Mouse (Mus musculus) gastrocnemius, postnatal 25 days (tissue): Measurements from ENCODE around the gene Inf2. TPM values are rescaled to one million over a fixed set of nuclear protein-coding genes. Genes with fewer than 3 reads are reported as not detected.

Experiments used
- DNase-seq: peaks from one replicate; pipeline ENCODE4 v3.0.0; 2022
- long read RNA-seq, 2 experiments: library from polyadenylated mRNA; stranded (forward); transcript quantifications; one replicate each; pipeline ENCODE4 v2.0.0; 2021
- total RNA-seq, 2 experiments: library from RNA; stranded (reverse); gene quantifications; 1 replicate in 1 of 2; 2 replicates in 1 of 2; pipeline ENCODE4 v1.2.3; 2021

Gene Inf2
- 10 to 100 TPM; 10.3 to 10.9 TPM for total RNA-seq
- long read RNA-seq, experiment 1, partial matches to known transcripts, result 2 of 6 reads
- long read RNA-seq, experiment 1, other reads (novel, unspliced or antisense), result 4 of 6 reads
- long read RNA-seq, experiment 2, partial matches to known transcripts, result 1 of 5 reads
- long read RNA-seq, experiment 2, other reads (novel, unspliced or antisense), result 4 of 5 reads

DNA sequence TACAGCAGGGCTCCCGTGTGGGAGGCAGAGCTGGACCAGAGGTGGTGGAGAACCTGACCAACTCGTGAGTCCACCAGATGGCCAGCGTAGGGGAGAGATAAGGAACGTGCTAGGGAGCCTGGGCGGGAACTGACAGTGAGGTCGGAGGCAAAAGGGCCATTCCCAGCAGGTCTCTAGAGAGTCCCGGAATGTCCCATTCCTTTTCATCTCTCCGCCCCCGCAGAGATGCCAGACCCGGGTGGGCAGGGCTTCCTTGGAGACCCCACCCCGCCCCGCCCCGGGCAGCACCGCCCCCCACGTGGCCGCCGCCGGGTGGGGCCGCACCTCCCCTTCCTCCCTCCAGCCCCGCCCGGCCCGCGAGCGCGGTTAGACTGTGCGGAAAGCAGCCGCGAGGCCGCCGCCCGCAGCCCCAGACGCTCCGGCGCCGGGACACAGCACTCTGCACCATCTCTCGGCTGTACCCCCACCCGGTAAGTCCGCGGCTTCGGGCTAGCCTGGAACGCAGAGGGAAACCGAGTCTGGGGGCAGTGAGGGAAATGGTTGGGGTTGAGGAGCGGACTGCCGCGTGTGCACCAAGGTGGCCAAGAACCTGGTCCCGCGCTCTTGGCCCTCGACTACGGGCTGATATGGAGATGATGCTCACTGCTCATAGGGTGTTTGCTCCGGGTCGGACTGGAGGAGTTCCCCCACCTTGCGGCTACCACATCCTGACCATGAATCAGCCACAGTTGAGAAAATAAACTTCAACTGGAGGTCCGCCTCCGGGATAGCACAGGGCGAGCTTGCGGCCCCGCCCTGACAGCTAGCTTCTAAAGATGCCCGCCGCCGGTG is at the start of gene Inf2:
Inf2 (plus strand) TSS at position 359 of the 831 bp plus-strand sequence.
- peak; percentile 90 for DNase-seq

DNA sequence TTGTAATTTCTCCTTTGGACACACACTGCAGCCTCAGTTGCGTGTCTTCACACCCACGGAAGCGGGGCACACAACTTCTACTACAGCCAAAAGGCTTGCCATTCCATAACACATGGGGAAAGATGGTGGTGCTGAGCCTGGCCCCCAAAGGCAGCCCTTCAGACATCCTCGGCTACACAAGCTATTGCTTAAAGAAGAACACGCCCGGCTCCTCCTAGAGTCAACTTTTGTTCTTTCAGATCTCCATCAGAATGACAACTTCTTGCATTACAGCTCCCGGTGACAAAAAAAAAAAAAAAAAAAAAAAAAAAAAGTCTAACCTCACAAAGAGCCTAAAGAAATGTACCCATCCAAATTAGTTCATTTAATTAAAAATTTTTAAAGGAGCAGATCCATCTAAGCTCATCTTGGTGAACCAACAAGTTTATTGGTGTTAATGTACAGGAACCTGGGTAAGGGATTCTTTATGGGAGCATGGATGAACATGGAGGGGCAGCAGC is 49.1 kb upstream of the Inf2 start:
- no peak for DNase-seq

DNA sequence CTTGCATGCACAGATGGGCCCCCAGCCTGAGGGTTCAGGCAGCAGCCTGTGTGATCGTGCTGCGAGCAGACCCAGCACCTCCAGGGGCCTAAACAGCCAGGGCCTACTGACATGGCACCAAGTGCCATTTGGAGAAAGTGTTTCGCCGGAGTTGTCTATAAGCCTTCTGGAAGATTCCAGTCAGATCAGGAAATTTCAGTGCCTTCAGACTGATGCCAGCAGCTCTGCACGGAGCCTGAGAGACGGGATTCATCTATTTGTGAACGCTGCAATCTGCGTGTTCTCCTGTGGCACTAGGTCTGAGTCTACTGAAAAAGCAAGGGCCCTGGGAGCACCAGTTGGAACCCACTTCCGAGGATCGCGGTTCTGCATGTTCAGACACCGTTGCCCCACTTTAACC is 48.3 kb upstream of the Inf2 start:
- no peak for DNase-seq

DNA sequence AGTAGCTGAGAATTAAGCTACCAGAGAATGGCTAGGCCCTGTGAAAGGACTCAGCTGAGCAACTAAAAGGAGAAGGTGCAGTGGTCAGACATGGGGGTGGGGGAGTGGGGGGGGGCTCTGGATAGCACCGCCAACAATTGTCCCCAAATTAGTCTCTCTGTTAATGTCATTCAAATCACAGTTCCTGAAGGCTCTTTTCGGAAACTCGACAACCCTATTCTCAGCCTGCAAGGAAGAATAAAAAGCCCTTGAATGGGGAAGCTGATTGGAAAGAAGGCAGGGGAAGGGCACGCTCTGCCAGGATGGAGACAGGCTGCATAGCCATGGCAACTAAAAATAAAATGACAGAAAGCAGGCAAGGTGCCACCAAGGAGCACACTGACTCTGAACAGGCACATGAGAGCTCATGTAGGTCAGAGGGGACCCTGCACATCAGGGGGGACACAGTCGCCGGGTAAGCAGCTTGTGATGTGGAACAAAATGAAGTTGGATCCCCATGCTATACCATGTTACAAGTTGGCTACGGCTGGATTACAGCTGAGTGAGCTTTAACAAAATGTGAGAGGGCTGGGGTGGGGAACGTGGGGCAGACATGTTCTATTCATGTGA is 47.0 kb upstream of the Inf2 start:
- DNase-seq, result no peak

DNA sequence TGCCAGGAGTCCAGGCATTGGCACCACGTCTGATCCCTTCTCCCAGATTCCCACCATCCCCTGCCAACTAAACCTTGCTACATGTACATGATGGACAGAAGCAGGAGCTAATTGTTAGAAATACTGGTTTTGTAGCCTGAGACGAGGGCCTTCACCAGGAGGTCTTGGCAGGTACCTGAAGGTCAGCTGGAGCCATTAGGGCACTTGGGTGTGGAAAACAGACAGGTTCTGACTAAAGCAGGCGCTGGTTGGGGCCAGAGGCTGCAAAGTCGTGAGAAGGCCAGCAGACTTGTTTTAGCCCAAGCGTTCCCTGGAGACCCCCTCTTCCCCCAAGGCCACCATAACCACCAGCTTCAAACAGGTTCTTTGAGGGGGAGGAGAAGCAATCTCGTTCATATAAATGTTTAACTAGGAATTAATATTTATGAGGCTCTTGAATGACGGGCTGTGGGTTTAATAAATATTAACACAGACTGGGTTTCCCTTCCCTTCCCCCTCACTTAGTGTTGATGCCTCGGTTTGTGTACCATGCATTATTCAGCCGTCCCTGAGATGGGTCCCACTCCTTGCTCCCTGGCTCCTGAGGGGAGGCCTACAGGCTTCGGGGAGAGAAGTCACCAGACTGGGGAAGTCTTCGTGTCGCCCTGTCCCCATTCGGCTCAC is 46.2 kb upstream of the Inf2 start:
- no peak for DNase-seq

DNA sequence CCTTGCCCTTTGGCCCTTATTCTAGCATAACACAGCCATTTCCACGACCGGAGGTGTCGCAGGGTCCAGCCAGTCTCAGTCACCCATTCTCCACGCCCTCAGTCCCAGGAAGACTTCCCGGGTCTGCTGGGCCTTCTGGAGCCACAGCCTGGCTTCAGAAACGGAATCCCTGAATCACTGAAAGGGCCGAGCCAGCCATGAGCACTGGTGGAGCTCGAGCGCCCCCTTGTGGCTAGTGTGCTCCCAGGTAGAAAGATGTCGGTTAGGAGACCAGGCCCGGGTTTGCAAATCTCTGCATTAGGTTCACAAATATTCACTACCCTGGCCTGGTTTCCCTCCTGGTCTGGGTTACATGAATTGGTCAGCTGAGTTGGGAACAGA is 45.7 kb upstream of the Inf2 start:
- peak; percentile 62 for DNase-seq

DNA sequence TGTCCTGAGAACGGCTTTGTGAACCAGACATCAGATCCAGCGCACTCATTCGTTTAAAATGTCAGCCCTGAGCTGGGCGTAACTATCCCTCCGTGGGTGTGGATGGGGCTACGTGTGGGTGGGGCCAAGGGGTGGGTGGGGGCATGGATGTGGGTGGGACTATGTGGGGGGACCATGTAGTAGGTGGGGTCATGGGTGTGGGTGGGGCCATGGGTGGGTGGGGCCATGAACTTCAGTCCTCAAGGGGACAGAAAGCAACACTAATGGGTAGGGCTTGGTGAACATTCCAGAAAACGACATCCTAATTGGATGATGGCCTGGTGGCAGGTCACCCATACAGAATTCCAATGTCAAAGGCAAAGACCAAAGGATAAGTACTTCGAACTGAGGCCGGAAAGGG is 44.6 kb upstream of the Inf2 start:
- no peak for DNase-seq

DNA sequence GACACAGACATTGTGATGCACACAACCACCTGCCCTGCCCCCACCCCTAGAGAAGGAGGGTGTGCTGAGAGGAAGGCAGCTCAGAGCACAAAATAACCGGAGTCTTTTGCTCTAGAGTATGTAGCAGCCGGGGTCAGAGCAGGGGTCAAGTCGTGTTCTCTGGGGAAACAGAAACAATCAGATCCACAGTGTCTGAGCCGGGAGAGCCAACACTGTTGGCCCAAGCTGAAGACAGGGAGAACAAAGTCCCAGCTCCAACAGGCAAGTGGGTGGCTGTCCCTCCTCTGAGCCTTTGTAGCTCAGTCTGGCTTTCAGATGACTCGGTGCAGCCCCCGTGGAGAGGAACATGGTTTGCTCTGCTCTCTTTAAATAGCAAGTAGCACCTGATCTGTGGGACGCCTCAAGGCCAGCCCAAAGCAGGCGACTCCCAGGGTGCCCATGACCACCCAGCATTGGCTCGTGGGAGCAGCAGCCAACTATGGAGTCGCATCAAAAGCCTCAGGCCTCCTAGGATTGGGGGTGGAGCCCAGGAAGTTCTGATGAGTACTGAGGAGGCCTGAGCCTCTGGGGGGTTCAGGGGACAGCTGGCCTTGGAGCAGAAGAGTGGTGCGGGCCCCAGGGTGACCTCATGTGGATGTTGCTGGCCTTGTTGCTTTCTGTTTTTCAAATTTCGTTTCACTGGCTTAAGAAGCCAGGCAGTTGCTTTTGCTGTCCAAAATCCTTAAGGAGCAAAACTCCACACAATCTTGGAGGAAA is 43.5 kb upstream of the Inf2 start:
- DNase-seq, result peak; percentile 37

DNA sequence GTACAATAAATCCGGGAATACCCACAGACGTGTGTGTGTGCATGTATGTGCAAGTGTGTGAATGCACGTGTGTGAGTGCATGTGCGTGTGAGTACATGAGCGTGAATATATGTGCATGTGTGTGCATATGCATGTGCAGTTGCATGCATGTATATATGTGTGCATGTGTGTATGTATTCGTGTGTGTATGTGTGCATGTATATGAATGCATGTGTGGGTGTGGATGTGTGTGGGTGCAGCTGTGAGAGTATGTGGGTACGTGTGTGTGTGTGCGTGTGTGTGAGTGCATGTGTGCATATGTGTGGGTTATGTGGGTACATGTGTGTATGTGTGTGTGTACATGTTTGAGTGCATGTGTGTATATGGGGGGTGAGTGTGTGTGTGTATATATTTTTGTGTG is 42.5 kb upstream of the Inf2 start:
- no peak for DNase-seq

DNA sequence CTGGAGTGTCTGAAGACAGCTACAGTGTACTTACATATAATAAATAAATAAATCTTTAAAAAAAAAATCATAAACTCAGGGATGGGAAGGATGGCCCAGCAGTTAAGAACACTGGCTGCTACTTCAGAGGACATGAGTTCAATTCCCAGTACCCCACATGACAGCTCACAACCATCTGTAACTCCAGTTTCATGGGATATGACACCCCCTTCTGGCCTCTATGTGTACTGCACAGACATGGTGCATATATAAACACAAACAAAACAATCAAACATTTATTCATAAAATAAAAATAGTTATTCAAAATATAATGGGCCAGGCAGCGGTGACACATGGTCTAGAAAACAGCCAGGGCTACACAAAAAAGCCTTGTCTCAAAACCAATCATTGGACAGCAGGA is 39.3 kb upstream of the Inf2 start:
- DNase-seq, result no peak

DNA sequence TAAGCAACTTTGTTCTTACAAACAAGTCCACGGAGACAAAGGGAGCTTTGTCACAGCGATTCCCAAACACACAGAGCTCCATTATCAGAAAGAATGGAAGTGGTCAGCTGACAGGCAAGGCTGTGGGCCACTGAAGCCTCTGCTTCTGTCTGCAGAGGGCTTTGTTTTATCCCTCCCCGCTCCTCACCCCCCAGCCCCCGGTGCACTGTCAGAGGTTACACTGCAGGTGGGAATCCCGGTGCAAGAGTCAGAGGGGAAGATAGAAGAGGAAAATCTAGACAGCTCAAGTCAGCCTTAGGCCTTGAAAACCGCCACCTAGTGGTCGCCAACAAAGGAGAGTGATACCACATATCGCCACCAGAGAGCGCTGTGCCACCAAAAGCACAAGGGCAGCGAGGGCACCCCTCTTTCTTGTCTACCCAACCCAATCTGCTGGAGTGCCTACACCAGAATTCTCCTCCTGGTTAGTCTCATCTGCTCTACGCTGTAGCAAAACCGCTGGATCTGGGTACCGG is 36.7 kb upstream of the Inf2 start:
- peak; percentile 74 for DNase-seq

DNA sequence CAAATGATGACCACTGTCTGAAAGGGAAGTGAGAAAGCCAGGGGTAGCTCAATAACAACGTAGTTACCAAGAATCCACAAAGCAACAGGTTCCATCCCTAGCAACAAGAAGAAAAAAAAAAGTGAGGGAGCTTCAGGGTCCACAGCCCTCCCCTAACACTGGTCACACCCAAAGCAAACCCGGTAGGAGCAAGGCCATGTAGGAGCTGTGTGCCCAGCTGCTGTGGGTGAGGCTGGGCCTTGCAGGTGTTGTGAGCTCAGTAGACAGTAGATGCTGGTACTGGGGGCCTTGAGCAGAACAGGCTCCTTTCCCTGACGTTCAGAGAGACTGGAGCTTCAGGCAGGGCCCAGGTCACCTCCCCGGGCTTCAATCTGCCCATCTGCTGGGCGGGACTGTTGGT is 36.1 kb upstream of the Inf2 start:
- no peak for DNase-seq

DNA sequence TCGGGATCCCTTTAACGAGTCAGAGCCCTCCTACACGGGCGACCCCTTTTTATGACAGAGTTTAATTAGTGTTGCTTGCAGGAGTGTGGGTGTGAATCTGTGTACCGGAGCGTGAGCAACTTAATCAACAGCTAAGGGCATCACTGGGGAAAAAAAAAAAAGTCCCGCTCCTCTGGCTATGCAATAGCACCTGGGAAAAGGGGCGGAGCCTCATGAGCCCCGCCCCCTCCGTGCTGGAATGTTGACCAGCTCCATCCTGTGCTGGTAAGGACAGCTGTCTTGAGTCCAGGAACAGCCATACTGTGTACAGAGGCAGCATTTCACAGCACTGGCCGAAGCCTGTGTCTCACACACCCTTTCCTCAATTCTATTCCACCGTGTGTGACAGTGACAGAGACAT is 33.7 kb upstream of the Inf2 start:
- no peak for DNase-seq

DNA sequence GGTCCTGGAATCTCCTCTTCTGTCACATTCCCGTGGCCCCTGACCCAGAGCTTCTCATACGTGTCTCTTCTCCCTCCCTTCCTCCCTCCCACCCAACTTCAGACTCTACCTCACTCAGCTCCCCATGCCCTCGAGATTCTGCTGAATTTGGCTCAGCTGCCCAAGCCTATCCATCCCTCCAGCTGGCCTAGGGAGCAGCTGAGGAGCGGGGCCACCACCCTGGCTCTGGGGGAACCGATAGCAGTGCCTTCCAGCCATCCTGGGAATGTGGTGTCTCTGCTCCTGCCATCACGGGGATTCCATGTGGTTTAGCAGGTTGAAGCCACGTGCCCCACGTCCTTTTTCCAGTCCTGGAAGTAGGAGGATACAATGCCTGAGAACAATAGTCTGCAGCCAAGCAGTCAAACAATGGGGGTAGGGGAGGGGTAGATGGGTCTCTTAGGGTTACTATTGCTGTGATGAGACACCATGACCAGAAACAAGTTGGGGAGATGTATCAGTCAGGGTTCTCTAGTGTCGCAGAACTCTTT is 32.0 kb upstream of the Inf2 start:
- no peak for DNase-seq

DNA sequence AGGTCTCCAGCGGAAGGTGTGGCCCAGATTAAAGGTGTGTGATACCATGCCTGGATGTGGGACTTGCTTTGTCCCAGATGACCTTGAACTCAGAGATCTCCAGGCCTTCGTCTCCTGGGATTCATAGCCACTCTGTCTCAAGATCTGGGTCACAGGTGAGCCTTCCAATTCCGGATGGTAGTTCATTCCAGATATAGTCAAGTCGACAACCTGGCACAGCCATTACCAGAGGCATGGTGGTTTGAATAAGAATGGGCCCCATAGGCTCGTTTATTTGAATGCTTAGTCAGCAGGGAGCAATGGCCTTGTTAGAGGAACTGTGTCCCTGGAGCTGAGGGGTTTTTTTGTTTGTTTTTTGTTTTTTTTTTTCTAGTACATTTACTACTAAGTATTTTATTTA is 31.4 kb upstream of the Inf2 start:
- no peak for DNase-seq

DNA sequence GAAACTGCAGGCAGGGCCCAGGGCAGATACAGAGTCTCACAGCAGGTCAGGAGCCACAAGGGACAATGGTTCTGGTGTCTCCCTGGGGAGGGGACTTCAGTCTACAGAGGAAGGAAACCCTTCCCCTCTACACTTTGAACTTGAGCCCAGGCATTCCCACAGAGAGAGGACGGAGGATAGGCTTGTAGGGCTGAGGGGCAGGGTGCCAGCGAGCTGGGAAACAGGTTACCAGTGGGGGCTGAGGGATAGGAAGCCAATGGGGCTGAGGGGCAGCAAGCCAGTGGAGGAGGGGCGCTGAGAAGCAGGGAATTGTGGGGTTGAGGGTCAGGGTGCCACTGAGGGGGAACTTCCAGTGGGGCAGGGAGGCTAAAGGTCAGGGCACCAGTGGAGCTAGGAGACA is 29.4 kb upstream of the Inf2 start:
- DNase-seq, result peak; percentile 39

DNA sequence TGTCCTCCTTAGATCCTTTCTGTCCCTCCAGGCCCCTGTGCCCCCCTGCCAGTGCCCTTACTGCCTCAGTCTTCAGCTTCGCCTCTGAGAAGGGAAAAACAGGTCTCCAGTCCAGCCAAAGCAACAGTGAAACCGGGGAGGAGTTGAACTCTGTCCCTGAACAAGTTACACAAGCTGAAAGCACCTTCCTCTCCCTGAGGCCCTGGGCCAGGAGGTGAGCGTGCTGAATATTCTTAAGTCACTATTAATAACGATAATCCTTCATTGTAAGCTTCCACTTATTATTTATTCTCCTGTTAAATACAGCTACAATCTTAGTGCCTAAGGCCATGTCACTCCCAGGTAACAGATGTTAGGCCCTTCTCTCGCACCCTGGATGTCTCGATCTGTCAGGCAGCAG is 28.9 kb upstream of the Inf2 start:
- DNase-seq, result no peak

DNA sequence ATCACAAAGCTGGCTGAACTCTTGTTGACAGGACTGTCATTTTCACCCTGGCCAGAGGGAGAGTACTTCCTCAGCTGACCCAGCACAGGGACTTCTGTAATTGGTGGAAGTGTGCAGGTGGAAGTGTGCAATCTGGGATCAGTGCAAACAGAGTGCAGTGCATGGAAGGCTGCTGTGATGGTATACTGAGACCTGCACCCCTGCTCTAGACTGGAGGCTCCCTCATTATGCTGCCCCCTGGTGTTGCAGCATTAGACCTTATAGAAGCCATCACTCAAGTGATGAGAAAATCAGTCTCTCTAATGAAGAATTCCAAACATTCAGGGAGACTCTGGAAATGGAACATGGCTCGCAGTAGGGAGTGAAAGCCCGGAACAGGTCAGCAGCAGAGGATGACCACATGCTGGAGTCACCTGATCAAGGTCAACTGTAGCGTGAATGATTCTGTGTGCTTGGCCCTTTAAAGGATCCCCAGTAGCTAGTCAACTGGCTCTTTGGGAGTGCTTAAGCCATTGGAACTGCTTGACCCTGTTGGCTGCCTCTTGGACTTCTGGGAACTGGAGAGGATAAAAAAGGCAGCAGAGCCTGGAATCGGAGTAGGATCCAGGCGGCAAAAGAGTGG is 28.3 kb upstream of the Inf2 start:
- no peak for DNase-seq

DNA sequence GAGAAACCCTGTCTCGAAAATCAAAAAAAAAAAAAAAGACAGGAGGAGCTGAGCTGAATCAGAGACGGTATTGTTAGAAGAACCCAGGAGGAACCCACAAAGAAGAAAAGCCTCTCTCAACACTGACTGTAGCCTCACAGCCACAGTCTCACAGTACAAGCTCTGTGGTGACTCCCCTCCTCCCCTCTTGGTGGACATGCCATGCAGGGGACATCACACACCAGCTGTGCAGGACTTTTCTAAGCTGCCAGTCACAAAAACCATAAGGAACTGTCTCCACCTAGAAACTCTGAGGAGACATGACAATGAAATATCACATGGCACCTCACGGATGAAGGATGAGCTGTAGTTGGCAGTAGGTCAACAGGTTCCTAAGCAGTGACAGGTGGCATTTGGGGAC is 27.4 kb upstream of the Inf2 start:
- no peak for DNase-seq

DNA sequence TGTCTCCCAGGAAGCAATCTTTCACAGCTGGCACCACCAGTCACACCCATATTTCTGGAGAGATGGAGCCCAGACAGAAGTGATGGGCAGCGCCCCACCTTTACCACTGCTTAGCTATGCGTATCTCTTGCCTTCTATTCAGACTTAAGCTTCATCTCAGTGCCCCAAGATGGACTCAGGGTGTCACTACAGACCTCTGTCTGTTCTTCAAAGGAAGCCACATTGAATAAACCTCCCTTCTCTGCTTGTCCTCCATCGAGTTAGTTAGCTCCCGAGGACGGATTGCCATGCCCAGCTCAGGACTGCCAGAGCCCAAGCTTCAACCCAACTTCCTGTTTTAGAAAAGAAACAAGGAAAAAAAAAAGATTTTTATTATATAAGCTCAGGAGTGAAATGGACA is 26.1 kb upstream of the Inf2 start:
- no peak for DNase-seq

DNA sequence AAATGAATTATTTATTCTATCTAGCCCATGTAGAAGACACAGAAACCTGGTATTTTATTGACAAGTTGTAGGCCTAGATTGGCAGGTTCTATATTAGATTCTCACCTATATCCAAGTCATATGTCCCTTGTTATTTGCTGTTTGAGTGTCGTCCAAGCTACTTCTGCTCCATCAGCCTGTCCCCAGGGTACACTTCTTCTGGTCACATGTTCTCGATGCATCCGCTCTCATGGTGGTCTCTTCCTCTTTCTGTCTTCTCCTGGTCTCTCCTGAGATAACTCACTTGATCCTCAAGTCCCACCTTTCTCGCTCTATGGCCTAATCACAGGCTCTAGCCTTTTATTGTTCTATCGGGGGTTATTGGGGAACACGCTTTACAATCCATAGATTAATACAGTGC is 25.6 kb upstream of the Inf2 start:
- DNase-seq, result no peak
